Mouse (Mus musculus) common myeloid progenitor, adult 5-6 weeks (primary cell): ENCODE data around the gene Olfr389. TPM values are rescaled to one million over a fixed set of nuclear protein-coding genes. Genes with fewer than 3 reads are reported as not detected.

Source experiments
- ATAC-seq: replicated peaks from 2 replicates; pipeline ENCODE4 v1.8.0; 2016; ENCODE audit warnings: low read depth, mild to moderate bottlenecking, moderate TSS enrichment, inconsistent platforms; ENCODE audit not compliant: poor library complexity, severe bottlenecking
- total RNA-seq: library from RNA; stranded (forward); fragments of 200-1000, 187-1606 nt; gene quantifications from 2 replicates; pipeline ENCODE4 v1.2.3, GENCODE M21; 2017

The Olfr389 gene
- not detected in 2 replicates for total RNA-seq

DNA sequence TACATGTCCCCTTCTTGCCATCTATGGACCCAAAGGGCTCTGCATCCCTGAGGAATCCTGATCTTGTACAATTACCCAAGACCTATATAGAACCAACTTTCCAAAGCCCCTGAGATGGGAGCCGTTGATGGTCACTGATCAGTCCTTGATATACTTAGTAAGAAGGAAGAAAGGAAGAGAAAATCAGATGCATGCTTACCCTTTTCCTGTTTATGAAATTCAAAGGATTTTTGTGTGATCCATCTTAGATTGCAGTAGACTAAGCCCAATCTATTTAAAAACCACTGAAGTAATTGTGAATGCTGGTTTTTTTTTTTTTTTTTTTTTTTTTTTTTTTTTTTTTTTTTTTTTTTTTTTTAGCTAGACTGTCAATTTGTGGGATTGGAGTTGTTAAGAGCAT, at the start of gene Olfr389:
Olfr389 (minus strand) TSS at position 101 of the 400 bp plus-strand sequence.
- ATAC-seq: no peak

- no peak for ATAC-seq
Measured at GRCm38 (mm10) chr11:73816949-73817348, 36.4 kb upstream of the Olfr389 start, which contains the start of gene Olfr392. TSS of gene Olfr392 (minus strand) at chr11:73817049.

GRCm38 (mm10) chr11:73802952-73803351, 22.4 kb upstream of the Olfr389 start, which contains the start of gene Olfr391-ps:
TSS of gene Olfr391-ps (minus strand) at chr11:73803052.
- no peak for ATAC-seq

GRCm38 (mm10) chr11:73782664-73783063, 2.2 kb upstream of the Olfr389 start, which contains the start of gene Olfr390:
TSS of gene Olfr390 (plus strand) at chr11:73782964.
- no peak for ATAC-seq

DNA sequence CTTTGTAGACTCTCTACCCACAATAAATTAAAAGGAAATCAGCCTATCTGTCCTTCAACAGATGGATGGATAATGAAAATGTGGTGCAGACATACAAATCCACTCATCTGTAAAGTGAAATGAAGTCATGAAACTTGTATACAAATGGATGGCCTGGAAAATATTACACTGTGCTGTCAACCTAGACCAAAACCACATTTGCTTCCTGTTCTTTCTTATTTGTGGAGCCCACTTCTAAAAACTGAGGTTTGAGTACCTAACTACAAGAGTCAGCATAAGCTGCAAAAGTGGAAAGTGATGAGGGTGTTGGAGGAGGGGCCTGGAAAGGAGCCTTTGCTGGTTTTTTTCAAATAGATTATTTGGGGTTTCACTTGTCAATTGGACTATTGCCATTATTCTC, 21.4 kb downstream of the Olfr389 start:
- no peak for ATAC-seq

Other genes starting within 250 kb of the Olfr389 start
- gene Olfr385, start 187.7 kb downstream of the Olfr389 start, total RNA-seq: not detected in 2 replicates
- gene Olfr384, start 182.1 kb downstream of the Olfr389 start, total RNA-seq: not detected in 2 replicates
- not detected in 2 replicates for gene Zfp735, start 91.9 kb downstream of the Olfr389 start, total RNA-seq
- gene Olfr390, start 2.3 kb upstream of the Olfr389 start, total RNA-seq: not detected in 2 replicates
- not detected in 2 replicates for gene Olfr391-ps, start 22.3 kb upstream of the Olfr389 start, total RNA-seq
- not detected in 2 replicates for gene Olfr392, start 36.3 kb upstream of the Olfr389 start, total RNA-seq
- not detected in 2 replicates for gene Olfr393, start 70.7 kb upstream of the Olfr389 start, total RNA-seq
- gene Olfr394, start 110.1 kb upstream of the Olfr389 start, total RNA-seq: not detected in 2 replicates
- not detected in 2 replicates for gene Olfr395, start 128.6 kb upstream of the Olfr389 start, total RNA-seq
- gene Olfr23, start 156.0 kb upstream of the Olfr389 start, total RNA-seq: not detected in 2 replicates
- not detected in 2 replicates for gene Olfr397, start 180.1 kb upstream of the Olfr389 start, total RNA-seq
- gene Olfr398, start 209.7 kb upstream of the Olfr389 start, total RNA-seq: not detected in 2 replicates